In genomic region chr17:35262664-35263522, GRCm38 (mm10) we compare ENCODE assay signal across 8 mouse cellular contexts. TPM values are rescaled to one million over a fixed set of nuclear protein-coding genes. Genes with fewer than 3 reads are reported as not detected.
DNase-seq lines count a peak whose midpoint lies in the region; ATAC-seq and TF ChIP-seq lines count a peak whose summit lies in the region.

Gene H2-D1 (plus strand): TSS chr17:35262730.

- peak; percentile 51; the same call in 1 of the 2 replicates for TF ChIP-seq POLR2A in testis, adult 2 months (IDR thresholded peaks at IDR 0.05; ENCODE audit: control insufficient read depth, low read depth, low read length)

- H3K27ac ChIP-seq in forebrain, embryonic 12.5 days = no peak within 1 kb of the TSS
- H3K27ac ChIP-seq in heart, postnatal 0 days (ENCODE audit: low read depth) = peak within 1 kb of the TSS; percentile 52
- peak within 1 kb of the TSS; percentile 40 for H3K27ac ChIP-seq in liver, embryonic 16.5 days (ENCODE audit: low read length)
- no peak within 1 kb of the TSS for H3K27ac ChIP-seq in neural tube, embryonic 13.5 days (replicated peaks)
- H3K27ac ChIP-seq in testis, adult 2 months (ENCODE audit: control insufficient read depth, insufficient read depth, low read depth, low read length) = no peak within 1 kb of the TSS

- H3K4me2 ChIP-seq in forebrain, embryonic 12.5 days = peak within 1 kb of the TSS; percentile 96
- peak within 1 kb of the TSS; percentile 99 for H3K4me2 ChIP-seq in heart, postnatal 0 days (ENCODE audit: low read depth, low read length)
- H3K4me2 ChIP-seq in liver, embryonic 16.5 days (ENCODE audit: low read depth, low read length) = peak within 1 kb of the TSS; percentile 100
- H3K4me2 ChIP-seq in neural tube, embryonic 13.5 days = peak within 1 kb of the TSS; percentile 81

- peaks cover 38% of the 10 kb centered on the region for H3K27me3 ChIP-seq in forebrain, embryonic 12.5 days
- peaks cover 21% of the 10 kb centered on the region; the same call in 1 of the 2 replicates for H3K27me3 ChIP-seq in heart, postnatal 0 days (ENCODE audit: control insufficient read depth, insufficient read depth, low read length)
- H3K27me3 ChIP-seq in liver, embryonic 16.5 days (ENCODE audit: control insufficient read depth, insufficient read depth, low read depth, low read length) = no peaks in the 10 kb centered on the region
- H3K27me3 ChIP-seq in neural tube, embryonic 13.5 days = peaks cover 21% of the 10 kb centered on the region
- H3K27me3 ChIP-seq in testis, adult 2 months (ENCODE audit: control insufficient read depth, insufficient read depth, low read length) = no peaks in the 10 kb centered on the region

- ATAC-seq in forebrain, embryonic 12.5 days (ENCODE audit: low FRiP score) = peak; percentile 96
- peak; percentile 84 for ATAC-seq in heart, postnatal 0 days (ENCODE audit: insufficient read depth, low read depth)
- ATAC-seq in liver, embryonic 16.5 days (ENCODE audit: low read depth) = peak; percentile 91
- peak; percentile 94 for ATAC-seq in neural tube, embryonic 13.5 days (ENCODE audit: low read depth)

- DNase-seq in CD8-positive naive resting alpha-beta T cell, adult 2 months (ENCODE audit: low read depth in 2 of 2, low spot score in 2 of 2) = peak; percentile 100
- DNase-seq in c-Kit-positive CD71-positive TER-119-negative erythroid progenitor cells, embryonic 14.5 days (ENCODE audit: low read depth) = peak; percentile 93
- DNase-seq in heart, postnatal 0 days (ENCODE audit: low spot score) = peak; percentile 73
- peak; percentile 97 to 99 for DNase-seq in kidney, postnatal 4 days

- H3K9ac ChIP-seq in forebrain, embryonic 12.5 days = peak within 1 kb of the TSS; percentile 72
- peak within 1 kb of the TSS; percentile 70 for H3K9ac ChIP-seq in heart, postnatal 0 days (replicated peaks; ENCODE audit: low read depth, low read length)
- peak within 1 kb of the TSS; percentile 76 for H3K9ac ChIP-seq in liver, embryonic 16.5 days (ENCODE audit: low read depth, low read length)
- H3K9ac ChIP-seq in neural tube, embryonic 13.5 days = peak within 1 kb of the TSS; percentile 79

- 1% methylated on average over 73 of the region's 73 CpGs for WGBS in forebrain, embryonic 12.5 days
- 2% methylated on average over 69 of the region's 73 CpGs for WGBS in heart, postnatal 0 days
- under 1% methylated on average over 66 of the region's 73 CpGs for WGBS in liver, embryonic 16.5 days (ENCODE audit: insufficient replicate concordance)
- WGBS in neural tube, embryonic 13.5 days = under 1% methylated on average over 72 of the region's 73 CpGs

- TF ChIP-seq EP300 in heart, postnatal 0 days (IDR thresholded peaks at IDR 0.05; ENCODE audit: low read depth) = no peak

- H3K36me3 ChIP-seq in forebrain, embryonic 12.5 days (replicated peaks) = no peaks in the 10 kb centered on the region
- H3K36me3 ChIP-seq in heart, postnatal 0 days (replicated peaks; ENCODE audit: control insufficient read depth, insufficient read depth, low read length) = no peaks in the 10 kb centered on the region
- no peaks in the 10 kb centered on the region for H3K36me3 ChIP-seq in liver, embryonic 16.5 days (ENCODE audit: control insufficient read depth, insufficient read depth)
- H3K36me3 ChIP-seq in neural tube, embryonic 13.5 days = no peaks in the 10 kb centered on the region
- no peaks in the 10 kb centered on the region for H3K36me3 ChIP-seq in testis, adult 2 months (ENCODE audit: control insufficient read depth, insufficient read depth, low read length)

- H3K9me3 ChIP-seq in forebrain, embryonic 12.5 days = no peaks in the 10 kb centered on the region
- no peaks in the 10 kb centered on the region for H3K9me3 ChIP-seq in heart, postnatal 0 days (replicated peaks; ENCODE audit: control insufficient read depth, low read length)
- H3K9me3 ChIP-seq in liver, embryonic 16.5 days (replicated peaks; ENCODE audit: control insufficient read depth, low read length) = no peaks in the 10 kb centered on the region
- no peaks in the 10 kb centered on the region for H3K9me3 ChIP-seq in neural tube, embryonic 13.5 days

- H3K4me3 ChIP-seq in forebrain, embryonic 12.5 days (replicated peaks) = peak within 1 kb of the TSS; percentile 75
- peak within 1 kb of the TSS; percentile 85 for H3K4me3 ChIP-seq in heart, postnatal 0 days (ENCODE audit: low read depth, low read length)
- H3K4me3 ChIP-seq in liver, embryonic 16.5 days (ENCODE audit: low read depth, low read length) = peak within 1 kb of the TSS; percentile 75
- peak within 1 kb of the TSS; percentile 66 for H3K4me3 ChIP-seq in neural tube, embryonic 13.5 days
- H3K4me3 ChIP-seq in testis, adult 2 months (ENCODE audit: control insufficient read depth, low read depth, low read length) = peak within 1 kb of the TSS; percentile 77

- TF ChIP-seq CTCF in heart, postnatal 0 days (IDR thresholded peaks at IDR 0.05; ENCODE audit: low read depth) = no peak
- TF ChIP-seq CTCF in testis, adult 2 months (IDR thresholded peaks at IDR 0.05; ENCODE audit: control insufficient read depth, insufficient read depth, insufficient replicate concordance, low read depth, low read length) = no peak

- H3K4me1 ChIP-seq in forebrain, embryonic 12.5 days = peaks cover 12% of the 10 kb centered on the region
- H3K4me1 ChIP-seq in heart, postnatal 0 days (ENCODE audit: control insufficient read depth, insufficient read depth) = peaks cover 5% of the 10 kb centered on the region; the same call in 1 of the 2 replicates
- H3K4me1 ChIP-seq in liver, embryonic 16.5 days (ENCODE audit: control insufficient read depth, low read depth, low read length) = peaks cover 14% of the 10 kb centered on the region
- peaks cover 10% of the 10 kb centered on the region for H3K4me1 ChIP-seq in neural tube, embryonic 13.5 days (replicated peaks)
- peaks cover 5% of the 10 kb centered on the region for H3K4me1 ChIP-seq in testis, adult 2 months (ENCODE audit: control insufficient read depth, insufficient read depth, low read length)

RNA-seq across cellular contexts. Expression of gene H2-D1, which starts in this region (rescaled TPM):
- 37.2 and 39.2 TPM in 2 replicates for polyA plus RNA-seq in forebrain, embryonic 12.5 days (2016; fragmentation: Nextera tagmentation; extraction: Ambion mirVana)
- total RNA-seq in heart, postnatal 0 days (2014; rRNA removed; ENCODE audit: low replicate concordance) = 65.4 and 104 TPM in 2 replicates
- 105 and 113 TPM in 2 replicates for polyA plus RNA-seq in heart, postnatal 0 days (2015; fragmentation: Nextera tagmentation; extraction: Ambion mirVana)
- 98.3 and 107 TPM in 2 replicates for polyA plus RNA-seq in liver, embryonic 16.5 days (2015; fragmentation: Nextera tagmentation; extraction: Ambion mirVana)
- polyA plus RNA-seq in neural tube, embryonic 13.5 days (2015; fragmentation: Nextera tagmentation; extraction: Ambion mirVana) = 70.5 and 79.1 TPM in 2 replicates
- polyA plus RNA-seq in testis, adult 2 months (2012; rRNA removed) = 29.6 and 31.4 TPM in 2 replicates

Comparison
In these comparisons a context has a peak if more than half of its experiments do, and no peak if none do; other contexts are left out.
1. H3K27ac ChIP-seq: peak in heart, postnatal 0 days (single experiment) and liver, embryonic 16.5 days (single experiment); none in forebrain, embryonic 12.5 days (single experiment), neural tube, embryonic 13.5 days (single experiment) and testis, adult 2 months (single experiment).
2. Peak in every context shown above with its lines, with median percentiles within 50 percentile points of each other: DNase-seq, ATAC-seq, H3K4me2 ChIP-seq, H3K4me3 ChIP-seq and H3K9ac ChIP-seq.